Mouse (Mus musculus) midbrain, postnatal 0 days (tissue): Measurements from ENCODE around the gene Tmem38b. TPM values are rescaled to one million over a fixed set of nuclear protein-coding genes. Genes with fewer than 3 reads are reported as not detected.
A peak's percentile ranks its signal among the peaks of the same experiment; 100 is the strongest.

Experiments
- ATAC-seq: fragments of 200-750 bp; cut with Nextera tagmentation; 2 replicates; pipeline ENCODE4 v1.8.0; 2017; ENCODE audit warnings: moderate number of reproducible peaks, mild to moderate bottlenecking, moderate TSS enrichment, moderate library complexity; ENCODE audit not compliant: low FRiP score
- DNase-seq: peaks from one replicate; pipeline ENCODE4 v3.0.0-alpha.2; 2015; ENCODE audit warnings: low spot score
- H3K27ac ChIP-seq: fragments of 300-500 bp; sonication (generic); 2 replicates; pipeline ENCODE4 v1.5.1; 2014; ENCODE audit warnings: low read depth, mild to moderate bottlenecking, low read length, mixed read lengths
- H3K27me3 ChIP-seq: fragments of 300-500 bp; sonication (generic); 2 replicates; pipeline ENCODE4 v1.6.1; 2014; ENCODE audit warnings: low read length, control low read depth, mixed read lengths; ENCODE audit not compliant: insufficient read depth
- H3K36me3 ChIP-seq: fragments of 300-500 bp; sonication (generic); 2 replicates; pipeline ENCODE4 v1.6.1; 2014; ENCODE audit warnings: low read length, control low read depth, mixed read lengths; ENCODE audit not compliant: insufficient read depth
- H3K4me1 ChIP-seq: fragments of 300-500 bp; sonication (generic); 2 replicates; pipeline ENCODE4 v1.6.1; 2014; ENCODE audit warnings: mild to moderate bottlenecking, control low read depth, antibody characterized with exemption, low read length, mixed read lengths; ENCODE audit not compliant: insufficient read depth
- H3K4me2 ChIP-seq: fragments of 300-500 bp; sonication (generic); 2 replicates; pipeline ENCODE4 v1.6.1; 2014; ENCODE audit warnings: low read depth, mild to moderate bottlenecking, low read length, mixed read lengths; ENCODE audit not compliant: poor library complexity, severe bottlenecking
- H3K4me3 ChIP-seq: fragments of 300-500 bp; sonication (generic); 2 replicates; pipeline ENCODE4 v1.5.1; 2014; ENCODE audit warnings: low read depth, mild to moderate bottlenecking, low read length, moderate library complexity
- H3K9ac ChIP-seq: fragments of 300-500 bp; sonication (generic); replicated peaks from 2 replicates; pipeline ENCODE4 v1.6.1; 2014; ENCODE audit warnings: mild to moderate bottlenecking, low read length, moderate library complexity, mixed read lengths; ENCODE audit not compliant: poor library complexity, severe bottlenecking
- H3K9me3 ChIP-seq: fragments of 300-500 bp; sonication (generic); 2 replicates; pipeline ENCODE4 v1.6.1; 2016; ENCODE audit warnings: low read length, control low read depth
- CTCF ChIP-seq: IDR thresholded peaks from 2 replicates; pipeline ENCODE4 v1.5.1; 2016; ENCODE audit warnings: antibody characterized with exemption, mild to moderate bottlenecking
- WGBS: fragments of 180-500 bp; shearing (Covaris S2); extraction: QIAGEN DNeasy Blood & Tissue Kit; methylation state at CpG from one replicate; pipeline ENCODE4 v1.1.7; 2014; 5-methylcytosine and 5-hydroxymethylcytosine counted together
- polyA plus RNA-seq: library from polyadenylated mRNA; unstranded; fragments of >200 nt; fragmentation: Nextera tagmentation; extraction: Ambion mirVana; gene quantifications from 2 replicates; pipeline ENCODE4 v1.2.1, GENCODE M21; 2015
- total RNA-seq: library from RNA; depleted of rRNA; stranded (reverse); fragments of >200 nt; gene quantifications from 2 replicates; pipeline ENCODE4 v1.2.3, GENCODE M21; 2014

The Tmem38b gene
- total and polyA plus RNA-seq, 2 experiments from 2014 or later: 3.2 to 6.4 TPM

DNA sequence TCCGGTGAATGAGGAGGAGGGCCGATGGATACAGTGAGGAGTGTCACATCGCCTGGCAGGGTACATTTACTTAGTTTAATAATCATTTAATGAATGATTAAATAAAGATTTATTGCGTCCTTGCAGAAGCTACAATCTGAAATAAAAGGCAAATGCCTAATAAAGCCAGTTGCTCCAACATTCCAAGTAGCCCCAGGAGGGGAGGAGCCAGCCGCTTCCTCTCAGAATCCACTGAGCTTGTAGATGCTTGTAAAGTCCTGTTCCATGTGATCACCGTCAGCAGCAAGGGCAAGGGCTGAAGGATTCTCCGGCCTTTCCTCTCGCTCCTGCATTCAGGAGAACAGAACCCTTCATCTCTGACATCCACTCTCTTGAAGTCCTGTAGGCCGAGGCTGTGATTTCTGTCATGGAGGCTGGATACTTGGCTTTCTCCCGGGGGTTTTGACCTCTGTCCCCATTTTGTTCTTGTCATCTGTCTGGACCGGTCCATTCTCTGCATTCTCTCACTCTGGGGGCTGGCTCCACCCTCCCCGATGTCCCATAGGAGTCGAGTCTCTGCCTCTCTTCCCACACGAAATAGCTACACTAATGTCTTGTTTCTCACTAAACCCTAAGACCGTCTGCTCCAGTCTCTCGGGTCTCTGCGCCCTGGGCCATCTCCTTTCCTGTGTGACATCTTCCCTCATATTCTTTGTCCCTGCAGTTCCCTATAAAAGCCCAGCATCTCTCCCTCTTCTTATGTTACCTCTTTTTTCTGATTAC lies 57.3 kb downstream of the Tmem38b start:
- 75% methylated on average over 17 of the region's 17 CpGs for WGBS
- no peaks in the 10 kb centered on the region for H3K27me3 ChIP-seq
- H3K27ac ChIP-seq: no peak overlapping the region
- no peaks in the 10 kb centered on the region for H3K9me3 ChIP-seq
- no peaks in the 10 kb centered on the region for H3K36me3 ChIP-seq
- ATAC-seq (no peak), DNase-seq (no peak)
- H3K4me3 ChIP-seq: no peak overlapping the region
- no peak overlapping the region for H3K9ac ChIP-seq
- no peak for TF ChIP-seq CTCF
- H3K4me2 ChIP-seq: no peak overlapping the region
- peaks cover 3% of the 10 kb centered on the region; the same call in 1 of the 2 replicates for H3K4me1 ChIP-seq

DNA sequence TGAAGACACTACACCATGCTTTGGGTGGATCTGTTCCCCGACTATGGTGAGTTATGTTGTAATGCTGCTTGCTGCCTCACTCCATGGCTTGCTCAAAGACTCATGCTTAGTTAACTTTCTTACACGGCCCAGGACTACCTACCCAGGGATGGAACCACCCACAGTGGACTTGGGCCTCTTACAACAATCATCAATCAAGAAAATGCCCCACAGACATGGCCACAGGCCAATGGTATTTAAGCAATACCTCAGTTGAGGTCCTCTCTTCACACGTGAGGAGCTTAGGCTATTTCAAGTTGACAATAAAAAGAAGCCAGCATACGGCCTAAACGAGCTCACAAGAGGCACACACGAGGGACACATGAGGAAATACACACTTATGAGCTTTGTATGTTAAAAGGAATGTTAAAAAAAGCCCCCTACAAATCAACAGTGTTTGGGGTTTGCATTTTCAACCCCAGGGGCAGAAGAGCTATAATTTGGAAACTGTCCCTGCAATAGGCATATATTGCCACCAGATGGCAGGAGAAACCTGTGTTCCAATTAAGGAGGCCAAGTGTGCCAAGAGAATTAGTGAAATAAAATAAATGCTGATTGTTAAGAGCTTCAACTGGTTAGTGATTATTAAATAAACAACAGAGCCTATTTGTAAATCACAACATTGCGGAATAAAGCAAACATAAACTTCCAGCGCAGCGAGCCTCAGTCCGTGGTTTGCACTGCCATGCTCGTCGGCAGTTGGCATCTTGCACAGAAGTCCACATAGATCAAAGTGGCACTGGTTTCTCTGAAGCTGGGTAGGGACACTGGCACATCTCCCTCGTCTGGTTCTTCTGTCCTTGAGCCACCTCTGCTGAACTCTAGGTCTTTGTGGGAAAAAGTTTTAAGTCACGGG lies 58.8 kb downstream of the Tmem38b start:
- no peaks in the 10 kb centered on the region for H3K9me3 ChIP-seq
- H3K36me3 ChIP-seq: no peaks in the 10 kb centered on the region
- peak; percentile 95 for TF ChIP-seq CTCF
- WGBS: 56% methylated on average over 14 of the region's 14 CpGs
- H3K4me3 ChIP-seq: no peak overlapping the region
- no peaks in the 10 kb centered on the region for H3K4me1 ChIP-seq
- H3K27ac ChIP-seq: no peak overlapping the region
- no peaks in the 10 kb centered on the region for H3K27me3 ChIP-seq
- H3K4me2 ChIP-seq: no peak overlapping the region
- peak; percentile 34; the same call in 1 of the 2 replicates for ATAC-seq
- H3K9ac ChIP-seq: no peak overlapping the region
- DNase-seq: peak; percentile 75

DNA sequence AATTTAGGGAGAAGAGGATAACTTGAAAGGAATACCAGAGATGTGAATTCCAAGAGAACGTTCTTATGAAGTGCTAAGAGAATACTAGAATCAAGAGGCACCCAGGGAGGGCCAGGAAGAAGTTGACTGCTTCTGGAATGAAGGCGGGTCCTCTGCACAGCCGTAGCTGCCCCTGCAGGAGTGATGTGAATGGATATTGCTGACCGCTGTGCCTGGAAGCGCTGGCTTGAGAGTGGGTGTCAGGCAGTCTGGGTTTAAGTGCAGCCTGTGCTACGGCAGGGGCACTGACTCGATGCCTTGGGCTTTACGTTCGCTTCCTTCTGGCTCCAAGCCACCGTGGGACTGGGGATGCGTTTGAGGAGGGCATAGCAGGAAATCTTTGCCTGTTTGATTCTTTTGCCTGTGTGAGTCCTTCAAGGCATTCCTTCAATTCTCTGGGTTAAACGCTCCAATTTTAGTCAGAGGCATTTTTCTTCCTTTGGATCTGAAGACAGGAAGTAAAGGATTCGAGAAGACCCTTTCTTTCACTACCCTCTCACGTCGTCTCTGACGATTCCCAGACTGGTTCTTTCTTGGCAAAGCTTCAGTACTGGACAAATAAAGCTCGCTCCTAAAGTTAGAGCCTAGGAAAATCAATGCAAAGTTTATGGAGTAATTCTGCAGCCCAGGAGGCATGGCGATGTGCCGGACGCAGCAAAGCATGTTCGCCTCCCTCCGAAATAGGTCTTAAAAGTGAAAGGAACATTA lies 60.7 kb downstream of the Tmem38b start:
- Histone ChIP-seq H3K27me3 (no peaks in the 10 kb centered on the region), H3K9ac (no peak overlapping the region; the same call in 1 of the 2 replicates), H3K9me3 (no peaks in the 10 kb centered on the region), H3K4me1 (no peaks in the 10 kb centered on the region), H3K4me2 (peak overlapping the region; percentile 36), H3K36me3 (no peaks in the 10 kb centered on the region), H3K27ac (no peak overlapping the region), H3K4me3 (no peak overlapping the region)
- no peak for TF ChIP-seq CTCF
- WGBS: 47% methylated on average over 22 of the region's 22 CpGs
- ATAC-seq (no peak), DNase-seq (no peak)

DNA sequence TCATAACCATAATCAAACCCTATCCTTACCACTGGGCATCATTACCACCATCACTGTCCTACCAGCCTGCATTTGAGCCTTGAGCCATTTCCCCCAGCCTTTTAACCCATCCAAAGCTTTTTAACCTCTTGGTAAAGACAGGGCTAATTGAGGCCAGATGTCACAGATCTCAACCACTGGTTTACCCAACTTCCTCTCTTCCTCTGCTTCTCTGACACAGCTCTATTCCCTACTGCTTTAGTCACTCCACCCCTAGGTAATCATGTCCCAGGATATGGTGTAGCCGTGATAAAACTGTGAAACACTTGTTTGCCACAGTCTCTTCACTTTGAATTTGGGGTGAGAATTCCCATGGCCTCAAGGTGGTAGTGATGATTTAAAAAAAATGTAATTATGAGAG lies 69.5 kb downstream of the Tmem38b start:
- no peak overlapping the region for H3K9ac ChIP-seq
- WGBS: 87% methylated on average over 1 of the region's 1 CpGs
- no peak overlapping the region for H3K4me3 ChIP-seq
- H3K27me3 ChIP-seq: no peaks in the 10 kb centered on the region
- H3K4me2 ChIP-seq: no peak overlapping the region
- H3K4me1 ChIP-seq: no peaks in the 10 kb centered on the region
- TF ChIP-seq CTCF: peak; percentile 18; the same call in 1 of the 2 replicates
- H3K36me3 ChIP-seq: no peaks in the 10 kb centered on the region
- no peaks in the 10 kb centered on the region for H3K9me3 ChIP-seq
- ATAC-seq: no peak
- DNase-seq: no peak
- H3K27ac ChIP-seq: no peak overlapping the region

DNA sequence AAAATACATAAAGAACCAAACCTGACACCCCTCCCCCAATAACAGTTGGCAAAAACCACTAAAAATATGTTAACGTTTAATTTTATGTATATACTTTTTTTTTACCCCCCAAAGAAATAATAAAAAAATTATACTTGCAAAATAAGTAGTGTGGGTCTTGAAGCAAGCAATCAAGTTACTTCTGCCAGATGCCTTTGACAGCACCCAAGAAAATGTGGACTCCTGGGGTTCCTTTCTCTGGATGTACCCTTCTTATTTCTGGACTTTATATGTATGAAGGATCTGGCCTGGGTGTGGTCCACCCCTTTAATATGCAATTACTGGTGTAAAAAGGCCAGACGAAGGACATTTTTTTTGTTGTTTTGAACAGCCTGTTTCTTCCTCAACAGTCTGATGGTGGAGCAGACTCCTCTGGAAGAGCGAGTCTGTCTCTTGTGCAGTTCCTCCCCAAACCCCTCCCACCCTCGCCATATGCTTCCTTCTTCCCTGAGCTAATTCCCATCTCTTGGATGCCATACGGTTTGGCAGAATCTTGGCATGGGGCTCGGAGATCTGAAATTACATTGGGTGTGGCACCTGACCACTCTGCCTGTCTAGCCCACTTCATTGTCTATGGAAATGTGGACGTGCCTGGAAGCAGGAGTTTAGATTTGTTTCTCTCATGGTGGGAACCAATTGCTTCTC lies 70.4 kb downstream of the Tmem38b start:
- H3K4me1 ChIP-seq: no peaks in the 10 kb centered on the region
- no peaks in the 10 kb centered on the region for H3K27me3 ChIP-seq
- H3K4me2 ChIP-seq: no peak overlapping the region
- no peak overlapping the region for H3K27ac ChIP-seq
- 82% methylated on average over 7 of the region's 7 CpGs for WGBS
- no peaks in the 10 kb centered on the region for H3K9me3 ChIP-seq
- peak; percentile 66 for DNase-seq
- no peaks in the 10 kb centered on the region for H3K36me3 ChIP-seq
- H3K9ac ChIP-seq: no peak overlapping the region
- ATAC-seq: no peak
- no peak for TF ChIP-seq CTCF
- H3K4me3 ChIP-seq: no peak overlapping the region
